Mouse (Mus musculus): ENCODE data around the gene Gm1043. TPM values are rescaled to one million over a fixed set of nuclear protein-coding genes. Genes with fewer than 3 reads are reported as not detected.

Gene Gm1043
- polyA plus RNA-seq, 1 experiment: 3.0 TPM

GRCm38 (mm10) chr5:37080601-37081000 is 4.6 kb upstream of the Gm1043 start:
- 58% methylated on average over 5 of the region's 5 CpGs for WGBS
- Histone ChIP-seq H3K4me1 (ENCODE audit: control insufficient read depth, insufficient read depth, insufficient read length) (peaks cover 48% of the 10 kb centered on the region; the same call in 1 of the 2 replicates), H3K36me3 (ENCODE audit: control insufficient read depth, insufficient read depth, low read length) (peaks cover 6% of the 10 kb centered on the region), H3K27ac (ENCODE audit: insufficient read depth, low read length) (no peak overlapping the region), H3K4me3 (ENCODE audit: extremely low read depth, insufficient read depth, insufficient read length) (no peak overlapping the region), H3K27me3 (ENCODE audit: control insufficient read depth, insufficient read depth, low read length) (no peaks in the 10 kb centered on the region)
- TF ChIP-seq POLR2A (IDR thresholded peaks at IDR 0.05; ENCODE audit: low read depth, low read length) (no peak), CTCF (IDR thresholded peaks at IDR 0.05; ENCODE audit: extremely low read depth, insufficient read depth, insufficient read length, insufficient replicate concordance) (no peak)
- no peak for DNase-seq (ENCODE audit: low read depth in 1 of 2, low spot score in 2 of 2)

DNA sequence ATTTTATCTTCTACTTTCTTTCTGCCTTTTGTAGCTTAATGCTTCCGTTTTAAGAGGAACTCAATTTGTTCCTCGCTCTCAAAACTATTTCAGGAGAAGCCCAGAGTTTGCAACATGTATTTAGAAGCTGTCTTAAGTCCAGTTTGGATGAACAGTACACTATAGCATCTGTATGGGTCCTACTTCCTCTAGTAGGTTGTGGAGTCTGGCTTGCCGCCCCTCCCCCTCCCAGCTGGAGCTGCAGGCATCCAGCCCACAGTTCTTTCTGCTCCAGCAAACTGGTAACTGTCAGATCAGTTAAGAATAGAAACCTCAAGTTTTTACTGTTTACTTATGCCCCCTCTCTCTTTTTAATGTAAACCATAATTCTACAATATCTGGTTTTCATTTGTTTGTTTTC is 2.8 kb upstream of the Gm1043 start:
- H3K4me3 ChIP-seq (ENCODE audit: extremely low read depth, insufficient read depth, insufficient read length): no peak overlapping the region
- WGBS: 11% methylated on average over 3 of the region's 3 CpGs
- peak overlapping the region; percentile 26 for H3K27ac ChIP-seq (ENCODE audit: insufficient read depth, low read length)
- TF ChIP-seq CTCF (IDR thresholded peaks at IDR 0.05; ENCODE audit: extremely low read depth, insufficient read depth, insufficient read length, insufficient replicate concordance) (no peak), POLR2A (IDR thresholded peaks at IDR 0.05; ENCODE audit: low read depth, low read length) (no peak)
- no peaks in the 10 kb centered on the region for H3K27me3 ChIP-seq (ENCODE audit: control insufficient read depth, insufficient read depth, low read length)
- H3K4me1 ChIP-seq (ENCODE audit: control insufficient read depth, insufficient read depth, insufficient read length): peaks cover 38% of the 10 kb centered on the region; the same call in 1 of the 2 replicates
- peak in 1 of 2 experiments; percentile 57 for DNase-seq (ENCODE audit: low read depth in 1 of 2, low spot score in 2 of 2)
- H3K36me3 ChIP-seq (ENCODE audit: control insufficient read depth, insufficient read depth, low read length): peaks cover 11% of the 10 kb centered on the region

GRCm38 (mm10) chr5:37083209-37083770 is 1.9 kb upstream of the Gm1043 start:
- 31% methylated on average over 7 of the region's 7 CpGs for WGBS
- DNase-seq (ENCODE audit: low read depth in 1 of 2, low spot score in 2 of 2): no peak
- H3K27ac ChIP-seq (ENCODE audit: insufficient read depth, low read length): peak overlapping the region; percentile 2; the same call in 1 of the 2 replicates
- H3K4me3 ChIP-seq (ENCODE audit: extremely low read depth, insufficient read depth, insufficient read length): no peak overlapping the region
- H3K27me3 ChIP-seq (ENCODE audit: control insufficient read depth, insufficient read depth, low read length): no peaks in the 10 kb centered on the region
- TF ChIP-seq CTCF (IDR thresholded peaks at IDR 0.05; ENCODE audit: extremely low read depth, insufficient read depth, insufficient read length, insufficient replicate concordance): no peak
- TF ChIP-seq POLR2A (IDR thresholded peaks at IDR 0.05; ENCODE audit: low read depth, low read length): no peak
- H3K4me1 ChIP-seq (ENCODE audit: control insufficient read depth, insufficient read depth, insufficient read length): peaks cover 34% of the 10 kb centered on the region; the same call in 1 of the 2 replicates
- peaks cover 9% of the 10 kb centered on the region for H3K36me3 ChIP-seq (ENCODE audit: control insufficient read depth, insufficient read depth, low read length)

- Histone ChIP-seq H3K4me3 (ENCODE audit: extremely low read depth, insufficient read depth, insufficient read length) (no peak overlapping the region), H3K27me3 (ENCODE audit: control insufficient read depth, insufficient read depth, low read length) (no peaks in the 10 kb centered on the region), H3K4me1 (ENCODE audit: control insufficient read depth, insufficient read depth, insufficient read length) (peaks cover 34% of the 10 kb centered on the region; the same call in 1 of the 2 replicates), H3K36me3 (ENCODE audit: control insufficient read depth, insufficient read depth, low read length) (peaks cover 9% of the 10 kb centered on the region), H3K27ac (ENCODE audit: insufficient read depth, low read length) (no peak overlapping the region)
- no peak for DNase-seq (ENCODE audit: low read depth in 1 of 2, low spot score in 2 of 2)
- TF ChIP-seq POLR2A (IDR thresholded peaks at IDR 0.05; ENCODE audit: low read depth, low read length) (no peak), CTCF (IDR thresholded peaks at IDR 0.05; ENCODE audit: extremely low read depth, insufficient read depth, insufficient read length, insufficient replicate concordance) (no peak)
- WGBS: 86% methylated on average over 9 of the region's 9 CpGs
Measured at GRCm38 (mm10) chr5:37083850-37084249, 1.3 kb upstream of the Gm1043 start.

DNA sequence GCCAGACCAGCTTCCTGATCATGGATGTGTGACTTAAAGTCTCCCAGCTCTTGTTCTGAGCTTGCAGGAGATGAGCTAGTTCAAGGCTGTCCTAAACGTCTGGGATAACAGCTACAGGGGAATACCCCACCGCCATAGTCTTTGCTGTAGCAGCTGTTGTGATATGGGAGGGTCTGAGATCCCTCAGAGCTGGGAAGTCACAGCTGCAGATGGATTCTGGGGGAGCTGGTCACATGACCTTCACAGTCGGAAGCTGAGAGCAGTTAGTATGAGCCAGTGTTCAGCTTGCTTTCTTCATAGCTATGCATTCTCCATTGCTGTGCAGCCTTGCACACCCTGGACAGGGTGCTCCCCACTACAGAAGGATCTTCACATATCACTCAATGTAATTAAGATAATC is 748 bp downstream of the Gm1043 start:
- Histone ChIP-seq H3K4me3 (ENCODE audit: extremely low read depth, insufficient read depth, insufficient read length) (no peak overlapping the region), H3K27ac (ENCODE audit: insufficient read depth, low read length) (no peak overlapping the region), H3K27me3 (ENCODE audit: control insufficient read depth, insufficient read depth, low read length) (no peaks in the 10 kb centered on the region), H3K4me1 (ENCODE audit: control insufficient read depth, insufficient read depth, insufficient read length) (peaks cover 20% of the 10 kb centered on the region; the same call in 1 of the 2 replicates), H3K36me3 (ENCODE audit: control insufficient read depth, insufficient read depth, low read length) (peaks cover 12% of the 10 kb centered on the region)
- TF ChIP-seq POLR2A (IDR thresholded peaks at IDR 0.05; ENCODE audit: low read depth, low read length) (no peak), CTCF (IDR thresholded peaks at IDR 0.05; ENCODE audit: extremely low read depth, insufficient read depth, insufficient read length, insufficient replicate concordance) (no peak)
- DNase-seq (ENCODE audit: low read depth in 1 of 2, low spot score in 2 of 2): no peak
- WGBS: 83% methylated on average over 3 of the region's 3 CpGs

DNA sequence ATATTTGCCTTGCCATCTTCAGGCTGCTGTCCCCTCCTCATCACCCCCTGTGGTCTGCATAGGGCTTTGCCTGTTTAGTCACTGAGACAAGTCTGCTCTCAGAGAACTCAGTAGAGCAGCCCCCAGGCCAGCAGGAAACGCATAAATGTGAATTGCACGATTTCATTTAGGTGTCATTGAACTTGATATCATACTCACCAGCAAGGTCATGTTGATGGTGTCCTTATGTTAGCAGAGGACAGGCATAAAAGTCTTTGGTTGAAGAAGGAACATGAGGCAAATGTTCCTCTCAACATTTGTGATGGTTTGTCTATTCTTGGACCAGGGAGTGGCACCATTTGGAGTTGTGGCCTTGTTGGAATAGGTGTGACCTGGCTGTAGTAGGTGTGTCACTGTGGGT is 2.6 kb downstream of the Gm1043 start:
- Histone ChIP-seq H3K27me3 (ENCODE audit: control insufficient read depth, insufficient read depth, low read length) (no peaks in the 10 kb centered on the region), H3K4me3 (ENCODE audit: extremely low read depth, insufficient read depth, insufficient read length) (no peak overlapping the region), H3K36me3 (ENCODE audit: control insufficient read depth, insufficient read depth, low read length) (peaks cover 24% of the 10 kb centered on the region), H3K4me1 (ENCODE audit: control insufficient read depth, insufficient read depth, insufficient read length) (peaks cover 18% of the 10 kb centered on the region), H3K27ac (ENCODE audit: insufficient read depth, low read length) (no peak overlapping the region)
- DNase-seq (ENCODE audit: low read depth in 1 of 2, low spot score in 2 of 2): no peak
- no peak for TF ChIP-seq POLR2A (IDR thresholded peaks at IDR 0.05; ENCODE audit: low read depth, low read length)
- no peak for TF ChIP-seq CTCF (IDR thresholded peaks at IDR 0.05; ENCODE audit: extremely low read depth, insufficient read depth, insufficient read length, insufficient replicate concordance)
- 78% methylated on average over 2 of the region's 2 CpGs for WGBS
